Mouse (Mus musculus) hindbrain, embryonic 11.5 days (tissue): Measurements from ENCODE around the gene Rhbdd2. TPM values are rescaled to one million over a fixed set of nuclear protein-coding genes. Genes with fewer than 3 reads are reported as not detected.

Experiments
- ATAC-seq: fragments of 200-750 bp; cut with Nextera tagmentation; 2 replicates; pipeline ENCODE4 v1.8.0; 2017; ENCODE audit warnings: mild to moderate bottlenecking, moderate TSS enrichment, moderate library complexity; ENCODE audit not compliant: low FRiP score
- DNase-seq: peaks from one replicate; pipeline ENCODE4 v3.0.0-alpha.2; 2015; ENCODE audit warnings: low spot score
- H3K27ac ChIP-seq: fragments of 300-500 bp; sonication (generic); 2 replicates; pipeline ENCODE4 v1.5.1; 2014; ENCODE audit warnings: mild to moderate bottlenecking, low read depth, low read length
- H3K27me3 ChIP-seq: fragments of 300-500 bp; sonication (generic); 2 replicates; pipeline ENCODE4 v1.6.1; 2014; ENCODE audit warnings: mild to moderate bottlenecking, low read length, moderate library complexity, mixed read lengths; ENCODE audit not compliant: control insufficient read depth, insufficient read depth
- H3K36me3 ChIP-seq: fragments of 300-500 bp; sonication (generic); 2 replicates; pipeline ENCODE4 v1.6.1; 2014; ENCODE audit warnings: mild to moderate bottlenecking, low read length, moderate library complexity, mixed read lengths; ENCODE audit not compliant: control insufficient read depth, insufficient read depth
- H3K4me1 ChIP-seq: fragments of 300-500 bp; sonication (generic); replicated peaks from 2 replicates; pipeline ENCODE4 v1.6.1; 2014; ENCODE audit warnings: low read length, mixed read lengths; ENCODE audit not compliant: control insufficient read depth, insufficient read depth
- H3K4me2 ChIP-seq: fragments of 300-500 bp; sonication (generic); replicated peaks from 2 replicates; pipeline ENCODE4 v1.6.1; 2014; ENCODE audit warnings: mild to moderate bottlenecking, low read depth, low read length
- H3K4me3 ChIP-seq: fragments of 300-500 bp; sonication (generic); 2 replicates; pipeline ENCODE4 v1.5.1; 2014; ENCODE audit warnings: low read depth, low read length
- H3K9ac ChIP-seq: fragments of 300-500 bp; sonication (generic); 2 replicates; pipeline ENCODE4 v1.6.1; 2014; ENCODE audit warnings: low read depth, low read length
- H3K9me3 ChIP-seq: fragments of 300-500 bp; sonication (generic); 2 replicates; pipeline ENCODE4 v1.6.1; 2016; ENCODE audit warnings: low read length; ENCODE audit not compliant: control insufficient read depth
- WGBS: fragments of 180-500 bp; shearing (Covaris S2); extraction: QIAGEN DNeasy Blood & Tissue Kit; methylation state at CpG from one replicate; pipeline ENCODE4 v1.1.7; 2014; 5-methylcytosine and 5-hydroxymethylcytosine counted together
- polyA plus RNA-seq: library from polyadenylated mRNA; unstranded; fragments of >200 nt; fragmentation: Nextera tagmentation; extraction: Ambion mirVana; gene quantifications from 2 replicates; pipeline ENCODE4 v1.2.1, GENCODE M21; 2014

Rhbdd2 gene
- polyA plus RNA-seq, 1 experiment from 2014 or later = 64.3 TPM

- no peaks in the 10 kb centered on the region for H3K36me3 ChIP-seq
- H3K27ac ChIP-seq = no peak overlapping the region
- ATAC-seq (no peak), DNase-seq (no peak)
- H3K4me2 ChIP-seq = no peak overlapping the region
- WGBS = 80% methylated on average over 6 of the region's 6 CpGs
- H3K9ac ChIP-seq = no peak overlapping the region
- no peak overlapping the region for H3K4me3 ChIP-seq
- no peaks in the 10 kb centered on the region for H3K4me1 ChIP-seq
- H3K9me3 ChIP-seq = no peaks in the 10 kb centered on the region
- H3K27me3 ChIP-seq = no peaks in the 10 kb centered on the region
These were observed 48.6 kb downstream of the Rhbdd2 start for GRCm38 (mm10) chr5:135680967-135681545.

- no peak overlapping the region for H3K27ac ChIP-seq
- no peaks in the 10 kb centered on the region for H3K9me3 ChIP-seq
- no peaks in the 10 kb centered on the region for H3K27me3 ChIP-seq
- no peak overlapping the region for H3K9ac ChIP-seq
- no peak for ATAC-seq
- H3K4me2 ChIP-seq = no peak overlapping the region
- WGBS = 95% methylated on average over 5 of the region's 5 CpGs
- no peak for DNase-seq
- no peak overlapping the region for H3K4me3 ChIP-seq
- H3K36me3 ChIP-seq = no peaks in the 10 kb centered on the region
- H3K4me1 ChIP-seq = no peaks in the 10 kb centered on the region
These were observed 49.6 kb downstream of the Rhbdd2 start for GRCm38 (mm10) chr5:135682009-135682408.

- Histone ChIP-seq H3K9ac (no peak overlapping the region), H3K9me3 (no peaks in the 10 kb centered on the region), H3K4me1 (no peaks in the 10 kb centered on the region; the same call in 1 of the 2 replicates), H3K4me3 (no peak overlapping the region), H3K4me2 (no peak overlapping the region), H3K36me3 (no peaks in the 10 kb centered on the region), H3K27me3 (no peaks in the 10 kb centered on the region), H3K27ac (no peak overlapping the region)
- ATAC-seq (no peak), DNase-seq (no peak)
- 91% methylated on average over 12 of the region's 12 CpGs for WGBS
These were observed 50.6 kb downstream of the Rhbdd2 start for GRCm38 (mm10) chr5:135682942-135683570.

GRCm38 (mm10) chr5:135690401-135690800, 58.0 kb downstream of the Rhbdd2 start:
- WGBS = 95% methylated on average over 5 of the region's 5 CpGs
- H3K36me3 ChIP-seq = no peaks in the 10 kb centered on the region
- H3K9me3 ChIP-seq = no peaks in the 10 kb centered on the region
- H3K4me1 ChIP-seq = no peaks in the 10 kb centered on the region; the same call in none of the 2 replicates
- ATAC-seq (no peak), DNase-seq (no peak)
- H3K27ac ChIP-seq = no peak overlapping the region
- peak overlapping the region; percentile 68 for H3K4me2 ChIP-seq
- H3K9ac ChIP-seq = no peak overlapping the region
- no peaks in the 10 kb centered on the region for H3K27me3 ChIP-seq
- H3K4me3 ChIP-seq = peak overlapping the region; percentile 71; the same call in 1 of the 2 replicates

GRCm38 (mm10) chr5:135691266-135691665, 58.8 kb downstream of the Rhbdd2 start:
- Histone ChIP-seq H3K4me3 (no peak overlapping the region), H3K4me1 (no peaks in the 10 kb centered on the region; the same call in none of the 2 replicates), H3K9ac (no peak overlapping the region), H3K36me3 (no peaks in the 10 kb centered on the region), H3K4me2 (no peak overlapping the region), H3K27me3 (no peaks in the 10 kb centered on the region), H3K9me3 (no peaks in the 10 kb centered on the region), H3K27ac (no peak overlapping the region)
- ATAC-seq (no peak), DNase-seq (no peak)
- whole genome bisulfite sequencing = 93% methylated on average over 4 of the region's 4 CpGs

- H3K4me1 ChIP-seq = no peaks in the 10 kb centered on the region; the same call in 1 of the 2 replicates
- H3K27me3 ChIP-seq = no peaks in the 10 kb centered on the region
- no peak overlapping the region for H3K4me3 ChIP-seq
- ATAC-seq = no peak
- WGBS = 96% methylated on average over 5 of the region's 5 CpGs
- no peak overlapping the region for H3K27ac ChIP-seq
- no peaks in the 10 kb centered on the region for H3K9me3 ChIP-seq
- no peaks in the 10 kb centered on the region for H3K36me3 ChIP-seq
- no peak for DNase-seq
- H3K9ac ChIP-seq = no peak overlapping the region
- H3K4me2 ChIP-seq = no peak overlapping the region
These were observed 60.9 kb downstream of the Rhbdd2 start for GRCm38 (mm10) chr5:135693281-135693853.

- Histone ChIP-seq H3K4me2 (no peak overlapping the region), H3K4me3 (no peak overlapping the region), H3K36me3 (no peaks in the 10 kb centered on the region), H3K27me3 (no peaks in the 10 kb centered on the region), H3K4me1 (no peaks in the 10 kb centered on the region; the same call in 1 of the 2 replicates), H3K9ac (no peak overlapping the region), H3K9me3 (no peaks in the 10 kb centered on the region), H3K27ac (no peak overlapping the region)
- no peak for ATAC-seq
- 58% methylated on average over 7 of the region's 7 CpGs for WGBS
- DNase-seq = no peak
These were observed 62.9 kb downstream of the Rhbdd2 start for GRCm38 (mm10) chr5:135695277-135695721.
